Mouse (Mus musculus) lung, adult 10 weeks (tissue): ENCODE results near the gene Frmd6. TPM values are rescaled to one million over a fixed set of nuclear protein-coding genes. Genes with fewer than 3 reads are reported as not detected.

ENCODE experiments used
- polyA plus RNA-seq: library from polyadenylated mRNA; stranded (reverse); fragments of 350-450 nt; fragmentation: Illumina TruSeq; extraction: RNeasy Lipid Tissue Mini Kit (QIAGEN cat#74804); gene quantifications from one replicate; pipeline ENCODE4 v1.2.3, GENCODE M21; 2014; ENCODE audit warnings: low read depth, low replicate concordance; ENCODE audit not compliant: insufficient read depth

Frmd6 gene
- polyA plus RNA-seq = 19.2 TPM

GRCm38 (mm10) chr12:70824729-70825650 lies at the start of gene Frmd6:
TSS of gene Frmd6 (plus strand) at chr12:70825514.

GRCm38 (mm10) chr12:70937571-70938384 lies 112.5 kb downstream of the Frmd6 start, which contains the start of gene Actr10:
TSS of gene Actr10 (plus strand) at chr12:70937857.

Other genes with a start within 250 kb of the Frmd6 start
- gene Actr10, start 112.3 kb downstream of the Frmd6 start, polyA plus RNA-seq = 103 TPM
- 256 TPM for gene Psma3, start 149.1 kb downstream of the Frmd6 start, polyA plus RNA-seq
- 6.8 TPM for gene Arid4a, start 190.5 kb downstream of the Frmd6 start, polyA plus RNA-seq